Mouse (Mus musculus) limb, embryonic 14.5 days (tissue): Measurements from ENCODE around the gene Msrb1. TPM values are rescaled to one million over a fixed set of nuclear protein-coding genes. Genes with fewer than 3 reads are reported as not detected.

Experiments
- ATAC-seq: fragments of 200-750 bp; cut with Nextera tagmentation; 2 replicates; pipeline ENCODE4 v1.8.0; 2017; ENCODE audit warnings: low read depth, moderate number of reproducible peaks, moderate TSS enrichment; ENCODE audit not compliant: low FRiP score
- DNase-seq: peaks from one replicate; pipeline ENCODE4 v3.0.0-alpha.2; 2015; ENCODE audit warnings: low spot score
- H3K27ac ChIP-seq: fragments of 300-500 bp; sonication (generic); replicated peaks from 2 replicates; pipeline ENCODE4 v1.5.1; 2014; ENCODE audit warnings: low read depth, mild to moderate bottlenecking, low read length, moderate library complexity, mixed read lengths
- H3K27me3 ChIP-seq: fragments of 300-500 bp; sonication (generic); 2 replicates; pipeline ENCODE4 v1.6.1; 2014; ENCODE audit warnings: low read length, mixed read lengths; ENCODE audit not compliant: control insufficient read depth, insufficient read depth
- H3K36me3 ChIP-seq: fragments of 300-500 bp; sonication (generic); 2 replicates; pipeline ENCODE4 v1.6.1; 2014; ENCODE audit warnings: mild to moderate bottlenecking, low read length, moderate library complexity, mixed read lengths; ENCODE audit not compliant: control insufficient read depth, insufficient read depth
- H3K4me1 ChIP-seq: fragments of 300-500 bp; sonication (generic); 2 replicates; pipeline ENCODE4 v1.6.1; 2014; ENCODE audit warnings: antibody characterized with exemption, low read length, mixed read lengths; ENCODE audit not compliant: control insufficient read depth, insufficient read depth
- H3K4me2 ChIP-seq: fragments of 300-500 bp; sonication (generic); replicated peaks from 2 replicates; pipeline ENCODE4 v1.6.1; 2014; ENCODE audit warnings: low read depth, mild to moderate bottlenecking, low read length, moderate library complexity; ENCODE audit not compliant: severe bottlenecking
- H3K4me3 ChIP-seq: fragments of 300-500 bp; sonication (generic); replicated peaks from 2 replicates; pipeline ENCODE4 v1.5.1; 2014; ENCODE audit warnings: low read length
- H3K9ac ChIP-seq: fragments of 300-500 bp; sonication (generic); 2 replicates; pipeline ENCODE4 v1.6.1; 2014; ENCODE audit warnings: mild to moderate bottlenecking, low read depth, low read length, moderate library complexity; ENCODE audit not compliant: severe bottlenecking
- H3K9me3 ChIP-seq: fragments of 300-500 bp; sonication (generic); 2 replicates; pipeline ENCODE4 v1.6.1; 2016; ENCODE audit warnings: low read length; ENCODE audit not compliant: control insufficient read depth
- POLR2A ChIP-seq: fragments of 200-500 bp; IDR thresholded peaks from 2 replicates; pipeline ENCODE4 v1.8.0; 2012; ENCODE audit warnings: inconsistent platforms, mild to moderate bottlenecking, moderate library complexity, borderline replicate concordance; ENCODE audit not compliant: insufficient read depth, insufficient read length; ENCODE audit errors: extremely low read depth
- WGBS: fragments of 180-500 bp; shearing (Covaris S2); extraction: QIAGEN DNeasy Blood & Tissue Kit; methylation state at CpG from one replicate; pipeline ENCODE4 v1.1.7; 2014; 5-methylcytosine and 5-hydroxymethylcytosine counted together
- polyA plus RNA-seq, 2 experiments: library from polyadenylated mRNA; depleted of rRNA in 1 of 2; stranded (reverse) in 1 of 2; unstranded in 1 of 2; fragments of >200 nt; fragmentation: Nextera tagmentation in 1 of 2; extraction: Ambion mirVana in 1 of 2; gene quantifications; 2 replicates each; pipeline versions ENCODE4 v1.2.1 to v1.2.3; 2012 to 2014

The Msrb1 gene
- polyA plus RNA-seq, 2 experiments: 29.9 to 44.1 TPM

DNA sequence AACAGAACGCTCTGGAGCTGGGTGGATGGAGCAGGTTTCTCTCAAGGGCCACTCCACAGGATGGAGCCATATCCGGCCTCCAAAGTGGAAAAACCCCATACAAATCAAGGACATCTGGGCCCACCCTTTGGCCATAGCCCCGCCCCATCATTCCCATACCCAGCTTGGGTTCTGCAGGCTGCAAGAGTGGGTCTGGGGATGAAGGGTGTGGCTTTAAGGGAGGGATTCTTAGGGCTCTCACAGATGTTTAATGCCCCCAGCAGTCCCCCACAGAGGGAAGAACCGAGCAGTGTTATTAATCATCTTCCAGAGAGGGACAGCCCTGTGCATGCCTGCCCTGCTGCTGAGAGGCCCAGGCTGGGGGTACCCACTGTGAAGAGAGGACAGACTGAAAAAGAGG, 10.5 kb downstream of the Msrb1 start:
- no peak overlapping the region for H3K4me3 ChIP-seq
- no peaks in the 10 kb centered on the region for H3K9me3 ChIP-seq
- H3K4me2 ChIP-seq: no peak overlapping the region
- DNase-seq (no peak), ATAC-seq (no peak)
- H3K4me1 ChIP-seq: no peaks in the 10 kb centered on the region; the same call in 1 of the 2 replicates
- H3K27ac ChIP-seq: no peak overlapping the region
- no peak for TF ChIP-seq POLR2A
- peaks cover 17% of the 10 kb centered on the region for H3K27me3 ChIP-seq
- peak overlapping the region; percentile 12; the same call in 1 of the 2 replicates for H3K9ac ChIP-seq
- no peaks in the 10 kb centered on the region; the same call in 1 of the 2 replicates for H3K36me3 ChIP-seq
- WGBS: 24% methylated on average over 4 of the region's 4 CpGs

GRCm38 (mm10) chr17:24751528-24751927, 15.1 kb downstream of the Msrb1 start:
- Histone ChIP-seq H3K4me3 (no peak overlapping the region), H3K4me1 (peaks cover 11% of the 10 kb centered on the region), H3K27me3 (peaks cover 53% of the 10 kb centered on the region), H3K27ac (no peak overlapping the region), H3K9me3 (no peaks in the 10 kb centered on the region), H3K9ac (no peak overlapping the region), H3K36me3 (no peaks in the 10 kb centered on the region), H3K4me2 (no peak overlapping the region)
- no peak for TF ChIP-seq POLR2A
- 13% methylated on average over 4 of the region's 4 CpGs for WGBS
- no peak for ATAC-seq
- DNase-seq: no peak

DNA sequence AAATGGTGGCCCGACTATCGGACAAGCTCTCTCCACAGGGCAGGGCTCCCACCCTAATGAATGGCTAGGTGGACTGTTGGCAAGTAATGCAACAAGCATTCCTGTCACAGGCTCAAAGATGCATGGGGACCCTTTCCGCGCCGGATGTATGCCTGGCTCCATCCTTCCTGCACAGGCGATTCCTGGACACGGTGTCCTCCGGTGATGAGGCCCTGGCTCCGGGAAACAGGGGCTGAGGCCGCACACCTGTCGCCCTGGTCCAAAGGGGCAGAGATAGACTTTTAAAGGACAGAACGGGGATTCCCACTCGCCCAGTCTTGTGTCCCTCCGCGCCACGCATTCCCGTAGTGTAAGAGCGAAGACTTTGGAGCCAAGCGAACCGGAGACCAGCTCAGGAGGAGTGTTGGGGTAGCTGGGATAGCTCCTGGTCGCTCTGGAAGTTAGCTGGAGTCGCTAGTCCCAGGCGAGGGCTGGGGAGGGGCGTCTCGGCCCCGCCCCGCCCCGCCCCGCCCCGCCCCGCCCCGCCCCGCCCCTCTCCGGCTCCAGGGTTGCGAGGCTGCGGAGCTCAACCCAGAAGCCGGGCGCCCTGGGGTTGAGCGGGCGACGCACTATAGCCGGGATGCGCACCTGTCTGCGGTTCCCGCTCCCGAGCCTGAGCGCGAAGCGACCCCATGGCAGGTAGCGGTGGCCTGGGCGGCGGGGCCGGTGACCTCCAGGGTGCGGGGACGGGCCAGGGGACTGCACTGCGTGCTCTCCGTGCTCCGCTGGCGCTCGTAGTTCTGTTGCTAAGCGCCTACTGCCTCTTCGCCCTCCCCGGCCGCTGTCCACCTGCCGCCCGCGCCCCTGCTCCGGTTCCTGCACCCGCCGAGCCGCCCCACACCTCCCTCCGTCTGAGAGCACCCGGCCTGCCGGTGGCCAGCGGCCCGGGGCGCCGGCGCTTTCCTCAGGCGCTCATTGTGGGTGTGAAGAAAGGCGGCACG, 16.3 kb downstream of the Msrb1 start, which contains the start of gene Hs3st6:
Gene Hs3st6 (plus strand): TSS at position 574 of the 980 bp plus-strand sequence.
- Histone ChIP-seq H3K9ac (peak within 1 kb of the TSS; percentile 43; the same call in 1 of the 2 replicates), H3K36me3 (no peaks in the 10 kb centered on the region), H3K4me3 (peak within 1 kb of the TSS; percentile 53), H3K27me3 (peaks cover 53% of the 10 kb centered on the region), H3K27ac (no peak within 1 kb of the TSS), H3K9me3 (no peaks in the 10 kb centered on the region), H3K4me2 (peak within 1 kb of the TSS; percentile 96), H3K4me1 (peaks cover 11% of the 10 kb centered on the region)
- peak; percentile 24 for DNase-seq
- 1% methylated on average over 47 of the region's 82 CpGs for WGBS
- ATAC-seq: peak; percentile 87
- TF ChIP-seq POLR2A: no peak

- no peak overlapping the region for H3K4me2 ChIP-seq
- no peaks in the 10 kb centered on the region for H3K9me3 ChIP-seq
- H3K4me1 ChIP-seq: peaks cover 19% of the 10 kb centered on the region
- H3K27ac ChIP-seq: no peak overlapping the region
- DNase-seq (no peak), ATAC-seq (no peak)
- peaks cover 33% of the 10 kb centered on the region for H3K27me3 ChIP-seq
- no peaks in the 10 kb centered on the region for H3K36me3 ChIP-seq
- TF ChIP-seq POLR2A: no peak
- H3K9ac ChIP-seq: no peak overlapping the region
- 92% methylated on average over 1 of the region's 1 CpGs for WGBS
- no peak overlapping the region for H3K4me3 ChIP-seq
These were observed 21.0 kb downstream of the Msrb1 start for GRCm38 (mm10) chr17:24757394-24757793.

- Histone ChIP-seq H3K27me3 (no peaks in the 10 kb centered on the region), H3K9ac (no peak overlapping the region), H3K4me3 (no peak overlapping the region), H3K36me3 (no peaks in the 10 kb centered on the region), H3K9me3 (no peaks in the 10 kb centered on the region), H3K4me1 (peaks cover 11% of the 10 kb centered on the region; the same call in 1 of the 2 replicates), H3K27ac (0 out of 2 replicates have a peak overlapping the region, but pooled peaks have one; percentile 20), H3K4me2 (no peak overlapping the region)
- ATAC-seq (0 out of 2 replicates have a peak, but pooled peaks have one; percentile 30), DNase-seq (peak; percentile 38)
- TF ChIP-seq POLR2A: no peak
- WGBS: 16% methylated on average over 5 of the region's 5 CpGs
These were observed 24.7 kb downstream of the Msrb1 start for GRCm38 (mm10) chr17:24761121-24761520.
